Mouse (Mus musculus): ENCODE results near the gene Rangap1.

DNA sequence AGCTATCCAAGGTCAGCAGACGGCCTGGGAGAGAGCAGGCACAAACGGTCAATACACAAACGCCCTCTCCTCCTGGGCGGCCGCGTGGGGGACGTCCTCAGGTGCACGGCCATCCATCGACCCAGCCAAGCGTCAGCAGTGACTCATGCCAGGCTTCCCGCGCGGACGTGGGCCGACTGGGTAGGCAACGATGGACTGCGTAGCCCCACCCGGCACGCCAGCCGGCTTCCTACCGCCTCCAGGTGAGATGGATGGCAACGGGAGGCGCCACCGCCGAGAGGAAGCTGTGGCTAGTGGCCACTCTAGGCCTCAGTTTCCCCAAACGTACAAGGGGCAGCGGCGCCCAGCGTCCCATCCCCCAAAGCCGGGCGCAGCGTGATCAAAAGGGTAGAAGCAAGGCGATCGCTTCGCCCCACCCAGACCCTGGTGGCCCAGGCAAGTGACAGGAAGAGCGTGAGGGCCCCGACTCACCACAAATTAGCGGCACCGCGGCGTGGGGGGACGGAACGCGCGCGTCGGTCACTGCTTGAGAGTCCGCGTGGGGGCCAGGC, 16.0 kb downstream of the Rangap1 start:
- TF ChIP-seq CTCF (IDR thresholded peaks at IDR 0.05) (no peak), POLR2A (IDR thresholded peaks at IDR 0.05; ENCODE audit: insufficient read depth, low read depth, low read length) (no peak)

Measured in heart, adult 2 months (tissue).